Mouse (Mus musculus) cerebellum, adult 2 months (tissue): Measurements from ENCODE around the gene Syngr1.

ENCODE experiments used
- CTCF ChIP-seq: fragments of 200-500 bp; IDR thresholded peaks from 2 replicates; pipeline ENCODE4 v1.5.1; 2011; ENCODE audit warnings: low read depth, mild to moderate bottlenecking, control low read depth, low read length, moderate library complexity, borderline replicate concordance; ENCODE audit not compliant: insufficient read depth
- POLR2A ChIP-seq: fragments of 200-500 bp; IDR thresholded peaks from 2 replicates; pipeline ENCODE4 v1.6.1; 2011; ENCODE audit warnings: low read length, control low read depth, borderline replicate concordance; ENCODE audit not compliant: insufficient read depth

DNA sequence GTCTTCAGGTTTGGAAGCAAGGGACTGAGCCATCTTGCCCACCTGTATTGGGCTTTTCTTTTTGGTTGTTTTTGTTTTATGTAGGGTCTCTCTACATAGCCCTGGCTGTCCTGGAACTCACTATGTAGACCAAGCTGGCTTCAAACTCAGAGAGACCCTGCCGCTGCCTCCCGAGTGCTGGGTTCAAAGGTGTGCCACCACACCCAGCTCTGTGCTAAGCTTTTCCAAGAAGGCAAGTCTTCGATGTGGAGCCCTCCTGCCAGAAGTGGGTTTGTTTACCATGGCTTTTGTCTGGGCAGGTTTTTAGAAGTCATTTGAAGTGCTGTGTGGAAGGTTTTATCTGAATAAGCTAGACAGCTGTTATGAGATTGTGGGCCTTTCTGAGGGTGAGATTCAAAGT lies 49.7 kb downstream of the Syngr1 start:
- TF ChIP-seq CTCF (no peak), POLR2A (no peak)
